ENCODE assay signal across 8 mouse cellular contexts in genomic region chr11:78159096-78159495, GRCm38 (mm10). TPM values are rescaled to one million over a fixed set of nuclear protein-coding genes. Genes with fewer than 3 reads are reported as not detected.
A peak's percentile ranks its signal among the peaks of the same experiment; 100 is the strongest.
DNase-seq lines count a peak whose midpoint lies in the region; ATAC-seq and TF ChIP-seq lines count a peak whose summit lies in the region.

No protein-coding gene starts in this region.

- H3K9ac ChIP-seq in ES-E14 (ENCODE audit: insufficient read depth, low read depth, low read length, poor library complexity, severe bottlenecking), result no peak overlapping the region
- no peak overlapping the region for H3K9ac ChIP-seq in forebrain, embryonic 15.5 days (replicated peaks)
- no peak overlapping the region for H3K9ac ChIP-seq in lung, embryonic 16.5 days (ENCODE audit: low read length)

- TF ChIP-seq CTCF in olfactory bulb, adult 2 months (IDR thresholded peaks at IDR 0.05; ENCODE audit: insufficient read depth, low read depth, low read length), result peak; percentile 57

- in situ Hi-C loops in ES-E14 (cut with MboI; ENCODE audit: low sequenced_read_pairs in 2 of 2, unreplicated experiment in 2 of 2), result no loop called here

- H3K4me2 ChIP-seq in forebrain, embryonic 15.5 days (replicated peaks), result no peak overlapping the region
- H3K4me2 ChIP-seq in lung, embryonic 16.5 days (ENCODE audit: low read depth, low read length), result no peak overlapping the region

- no peak for DNase-seq in ES-E14 (ENCODE audit: low read depth, low spot score)
- DNase-seq in layer of hippocampus, adult 18-20 months (ENCODE audit: low spot score in 2 of 2), result peak; percentile 61 to 91
- DNase-seq in thymus, postnatal 14 days, result peak; percentile 87

- peak; percentile 76; the same call in 1 of the 2 replicates for ATAC-seq in cerebellum, adult (ENCODE audit: insufficient number of reproducible peaks, low FRiP score, low TSS enrichment)
- peak; percentile 39; the same call in 1 of the 2 replicates for ATAC-seq in forebrain, embryonic 15.5 days (replicated peaks)
- ATAC-seq in hematopoietic stem cell, adult 5-6 weeks (replicated peaks in 1 of 2; ENCODE audit: insufficient read depth in 1 of 2, low FRiP score in 2 of 2, low TSS enrichment in 1 of 2, low read depth in 1 of 2, poor library complexity in 2 of 2, severe bottlenecking in 2 of 2), result peak; percentile 84 to 85
- peak; percentile 32 for ATAC-seq in lung, embryonic 16.5 days (ENCODE audit: low read depth)

- no peaks in the 10 kb centered on the region for H3K9me3 ChIP-seq in ES-E14 (ENCODE audit: control insufficient read depth, insufficient read depth, low read depth, low read length)
- H3K9me3 ChIP-seq in forebrain, embryonic 15.5 days, result no peaks in the 10 kb centered on the region
- H3K9me3 ChIP-seq in lung, embryonic 16.5 days (ENCODE audit: control insufficient read depth, low read length), result no peaks in the 10 kb centered on the region

- peaks cover 64% of the 10 kb centered on the region for H3K36me3 ChIP-seq in ES-E14 (ENCODE audit: control insufficient read depth, insufficient read depth, low read length, poor library complexity, severe bottlenecking)
- H3K36me3 ChIP-seq in forebrain, embryonic 15.5 days, result peaks cover 63% of the 10 kb centered on the region
- H3K36me3 ChIP-seq in lung, embryonic 16.5 days (ENCODE audit: control insufficient read depth, insufficient read depth, low read length), result peaks cover 44% of the 10 kb centered on the region

- H3K4me1 ChIP-seq in ES-E14 (ENCODE audit: control insufficient read depth in 2 of 2, insufficient read depth in 2 of 2, low read length in 2 of 2, poor library complexity in 1 of 2), result peaks cover 0 to 36% of the 10 kb centered on the region in 2 experiments; a peak in 1 of 4 replicates
- H3K4me1 ChIP-seq in forebrain, embryonic 15.5 days, result peaks cover 36% of the 10 kb centered on the region
- peaks cover 37% of the 10 kb centered on the region for H3K4me1 ChIP-seq in lung, embryonic 16.5 days (replicated peaks; ENCODE audit: control insufficient read depth, insufficient read depth, low read length)
- H3K4me1 ChIP-seq in olfactory bulb, adult 2 months (ENCODE audit: control insufficient read depth, insufficient read depth, low read length), result peaks cover 25% of the 10 kb centered on the region

- TF ChIP-seq POLR2A in olfactory bulb, adult 2 months (IDR thresholded peaks at IDR 0.05; ENCODE audit: insufficient read depth, low read depth, low read length), result no peak

- H3K4me3 ChIP-seq in ES-E14 (ENCODE audit: insufficient read depth in 1 of 2, low read depth in 1 of 2, low read length in 2 of 2, poor library complexity in 1 of 2, severe bottlenecking in 1 of 2), result no peak overlapping the region
- no peak overlapping the region for H3K4me3 ChIP-seq in forebrain, embryonic 15.5 days
- H3K4me3 ChIP-seq in lung, embryonic 16.5 days (ENCODE audit: low read length), result no peak overlapping the region
- no peak overlapping the region for H3K4me3 ChIP-seq in olfactory bulb, adult 2 months (ENCODE audit: insufficient read depth, low read depth, low read length)

- no peaks in the 10 kb centered on the region for H3K27me3 ChIP-seq in forebrain, embryonic 15.5 days
- no peaks in the 10 kb centered on the region for H3K27me3 ChIP-seq in lung, embryonic 16.5 days (ENCODE audit: control insufficient read depth, insufficient read depth, low read depth, low read length)

- no peak overlapping the region for H3K27ac ChIP-seq in ES-E14 (ENCODE audit: insufficient read depth, low read depth, low read length, poor library complexity, severe bottlenecking)
- no peak overlapping the region for H3K27ac ChIP-seq in forebrain, embryonic 15.5 days (replicated peaks)
- H3K27ac ChIP-seq in lung, embryonic 16.5 days (ENCODE audit: low read length), result 0 out of 2 replicates have a peak overlapping the region, but pooled peaks have one; percentile 20
- no peak overlapping the region for H3K27ac ChIP-seq in olfactory bulb, adult 2 months (ENCODE audit: insufficient read depth, low read depth, low read length)

- 36% methylated on average over 2 of the region's 2 CpGs for WGBS in forebrain, embryonic 15.5 days
- 14% methylated on average over 2 of the region's 2 CpGs for WGBS in lung, embryonic 16.5 days
- WGBS in olfactory bulb, adult 2 months, result 19% methylated on average over 2 of the region's 2 CpGs

TF ChIP-seq in ES-E14, 5 proteins besides CTCF, POLR2A, EP300 and RAD21:
- TF ChIP-seq CHD2 (IDR thresholded peaks at IDR 0.05; ENCODE audit: low read depth, low read length) (no peak), ZNF384 (IDR thresholded peaks at IDR 0.05; ENCODE audit: low read depth, low read length) (peak; percentile 60; the same call in 1 of the 2 replicates), HCFC1 (IDR thresholded peaks at IDR 0.05; ENCODE audit: borderline replicate concordance, insufficient read depth, low read length) (no peak), ZC3H11A (IDR thresholded peaks at IDR 0.05; ENCODE audit: borderline replicate concordance, low read depth, low read length) (peak; percentile 71; the same call in 1 of the 2 replicates), MAFK (IDR thresholded peaks at IDR 0.05; ENCODE audit: insufficient read depth, low read depth, low read length) (no peak)

RNA-seq across cellular contexts. Expression of gene Traf4, which starts 6.3 kb away (rescaled TPM):
- total RNA-seq in ES-E14 (2012; rRNA removed), result 74.4 and 78.2 TPM in 2 replicates
- 121 TPM in 2 replicates for polyA plus RNA-seq in forebrain, embryonic 15.5 days (2015; fragmentation: Nextera tagmentation; extraction: Ambion mirVana)
- total RNA-seq in hematopoietic stem cell, adult 5-6 weeks (2017), result 13.5 and 16.3 TPM in 2 replicates
- 1 to 10 TPM; 8.3 to 9.8 TPM for total RNA-seq in layer of hippocampus, adult 18-20 months (2021)
- 84.2 and 96.3 TPM in 2 replicates for polyA plus RNA-seq in lung, embryonic 16.5 days (2015; fragmentation: Nextera tagmentation; extraction: Ambion mirVana)
- polyA plus RNA-seq in olfactory bulb, adult 2 months (2012; ENCODE audit: insufficient read depth, insufficient read length, low replicate concordance, missing spikeins), result not detected in 2 replicates

RNA-seq across cellular contexts. Expression of gene Nek8, which starts 17.4 kb away (rescaled TPM):
- total RNA-seq in ES-E14 (2012; rRNA removed), result 15.3 and 25.4 TPM in 2 replicates
- 4.8 and 5.7 TPM in 2 replicates for polyA plus RNA-seq in forebrain, embryonic 15.5 days (2015; fragmentation: Nextera tagmentation; extraction: Ambion mirVana)
- 4.6 and 4.8 TPM in 2 replicates for total RNA-seq in hematopoietic stem cell, adult 5-6 weeks (2017)
- 1 to 10 TPM; 2.6 to 4.1 TPM for total RNA-seq in layer of hippocampus, adult 18-20 months (2021)
- polyA plus RNA-seq in lung, embryonic 16.5 days (2015; fragmentation: Nextera tagmentation; extraction: Ambion mirVana), result 20.6 and 22.3 TPM in 2 replicates
- not detected in 2 replicates for polyA plus RNA-seq in olfactory bulb, adult 2 months (2012; ENCODE audit: insufficient read depth, insufficient read length, low replicate concordance, missing spikeins)

RNA-seq across cellular contexts. Expression of gene Tlcd1, which starts 17.4 kb away (rescaled TPM):
- 75.6 and 78.6 TPM in 2 replicates for total RNA-seq in ES-E14 (2012; rRNA removed)
- 4.4 and 5.0 TPM in 2 replicates for polyA plus RNA-seq in forebrain, embryonic 15.5 days (2015; fragmentation: Nextera tagmentation; extraction: Ambion mirVana)
- total RNA-seq in hematopoietic stem cell, adult 5-6 weeks (2017), result 4.7 and 5.2 TPM in 2 replicates
- total RNA-seq in layer of hippocampus, adult 18-20 months (2021), result 10 to 100 TPM; 16.8 to 17.5 TPM
- polyA plus RNA-seq in lung, embryonic 16.5 days (2015; fragmentation: Nextera tagmentation; extraction: Ambion mirVana), result 24.4 and 25.9 TPM in 2 replicates
- polyA plus RNA-seq in olfactory bulb, adult 2 months (2012; ENCODE audit: insufficient read depth, insufficient read length, low replicate concordance, missing spikeins), result not detected in 2 replicates

RNA-seq across cellular contexts. Expression of gene Rpl23a, which starts 24.3 kb away (rescaled TPM):
- 2,611 and 2,664 TPM in 2 replicates for total RNA-seq in ES-E14 (2012; rRNA removed)
- 896 and 935 TPM in 2 replicates for polyA plus RNA-seq in forebrain, embryonic 15.5 days (2015; fragmentation: Nextera tagmentation; extraction: Ambion mirVana)
- 3,301 and 3,769 TPM in 2 replicates for total RNA-seq in hematopoietic stem cell, adult 5-6 weeks (2017)
- 100 to 1,000 TPM; 770 to 803 TPM for total RNA-seq in layer of hippocampus, adult 18-20 months (2021)
- 1,346 and 1,426 TPM in 2 replicates for polyA plus RNA-seq in lung, embryonic 16.5 days (2015; fragmentation: Nextera tagmentation; extraction: Ambion mirVana)
- 1,288 TPM in 1 of 2 replicates, not detected in the other for polyA plus RNA-seq in olfactory bulb, adult 2 months (2012; ENCODE audit: insufficient read depth, insufficient read length, low replicate concordance, missing spikeins)

RNA-seq across cellular contexts. Expression of gene Rab34, which starts 29.1 kb away (rescaled TPM):
- 33.8 and 36.1 TPM in 2 replicates for total RNA-seq in ES-E14 (2012; rRNA removed)
- 55.9 and 56.3 TPM in 2 replicates for polyA plus RNA-seq in forebrain, embryonic 15.5 days (2015; fragmentation: Nextera tagmentation; extraction: Ambion mirVana)
- total RNA-seq in hematopoietic stem cell, adult 5-6 weeks (2017), result 1.1 and 3.2 TPM in 2 replicates
- total RNA-seq in layer of hippocampus, adult 18-20 months (2021), result 10 to 100 TPM; 22.5 to 25.8 TPM
- polyA plus RNA-seq in lung, embryonic 16.5 days (2015; fragmentation: Nextera tagmentation; extraction: Ambion mirVana), result 117 and 129 TPM in 2 replicates
- polyA plus RNA-seq in olfactory bulb, adult 2 months (2012; ENCODE audit: insufficient read depth, insufficient read length, low replicate concordance, missing spikeins), result not detected in 2 replicates

Comparison
In these comparisons a context has a peak if more than half of its experiments do, and no peak if none do; other contexts are left out.
1. ATAC-seq: peak in every context shown above with its lines; median percentile 84 in hematopoietic stem cell, adult 5-6 weeks; 76 in cerebellum, adult; 39 in forebrain, embryonic 15.5 days; 32 in lung, embryonic 16.5 days.